Mouse (Mus musculus) MEL (cell line): Measurements from ENCODE around the gene Bex6.

Experiments used
- CTCF ChIP-seq, 3 experiments: IDR thresholded peaks in 2 of 3; conservative IDR thresholded peaks in 1 of 3; 2 replicates each; pipeline ENCODE4 v1.5.1; 2011 to 2012; ENCODE audit warnings: low read length in 3 of 3, low read depth in 2 of 3, mild to moderate bottlenecking in 2 of 3, improper control_type of control experiment in 1 of 3, inconsistent platforms in 1 of 3, mixed read lengths in 1 of 3, moderate library complexity in 1 of 3; ENCODE audit not compliant: control insufficient read depth in 1 of 3, insufficient read depth in 1 of 3, poor library complexity in 1 of 3, severe bottlenecking in 1 of 3
- ETS1 ChIP-seq: IDR thresholded peaks from 2 replicates; pipeline ENCODE4 v1.6.1; 2012; ENCODE audit warnings: low read depth, mild to moderate bottlenecking, inconsistent platforms, low read length, improper control_type of control experiment, moderate library complexity
- KAT2A ChIP-seq: conservative IDR thresholded peaks from 2 replicates; pipeline ENCODE4 v1.6.1; 2012; ENCODE audit warnings: low read depth, low read length, improper control_type of control experiment, inconsistent platforms
- ZKSCAN1 ChIP-seq: IDR thresholded peaks from 2 replicates; pipeline ENCODE4 v1.6.1; 2012; ENCODE audit warnings: low read depth, mild to moderate bottlenecking, inconsistent platforms, low read length, improper control_type of control experiment, moderate library complexity

- TF ChIP-seq CTCF (IDR thresholded peaks at IDR 0.05 in 2 of 3, conservative IDR thresholded peaks at IDR 0.05 in 1 of 3; ENCODE audit: control insufficient read depth in 1 of 3, insufficient read depth in 1 of 3, low read depth in 2 of 3, low read length in 3 of 3, poor library complexity in 1 of 3, severe bottlenecking in 1 of 3), result no peak
- no peak for TF ChIP-seq ETS1
- TF ChIP-seq KAT2A, result no peak
- no peak for TF ChIP-seq ZKSCAN1
Observed at GRCm38 (mm10) chr16:32186056-32186455, 6.4 kb downstream of the Bex6 start.
